9 mouse cellular contexts compared by ENCODE assay signal in genomic region chr14:13917630-13918029, GRCm38 (mm10). TPM values are rescaled to one million over a fixed set of nuclear protein-coding genes. Genes with fewer than 3 reads are reported as not detected.
DNase-seq lines count a peak whose midpoint lies in the region; ATAC-seq and TF ChIP-seq lines count a peak whose summit lies in the region.
"Had no signal": no experiment of that assay in that cellular context is flagged by ENCODE, and none has a peak within 500 bp of the region (broad histone marks: within the 10 kb centered on the region; RNA-seq: fewer than 3 reads in every experiment).

No protein-coding gene starts in this region.

- H3K27me3 ChIP-seq in limb, embryonic 10.5 days (ENCODE audit: low read depth, poor library complexity, severe bottlenecking): no peaks in the 10 kb centered on the region
- no peaks in the 10 kb centered on the region for H3K27me3 ChIP-seq in neural tube, embryonic 12.5 days (replicated peaks)

- peaks cover 0 to 4% of the 10 kb centered on the region in 2 experiments; a peak in 1 of 4 replicates for H3K4me1 ChIP-seq in ES-E14 (ENCODE audit: control insufficient read depth in 2 of 2, insufficient read depth in 2 of 2, low read length in 2 of 2, poor library complexity in 1 of 2)
- H3K4me1 ChIP-seq in limb, embryonic 10.5 days: peaks cover 7% of the 10 kb centered on the region; the same call in 1 of the 2 replicates
- H3K4me1 ChIP-seq in neural tube, embryonic 12.5 days: no peaks in the 10 kb centered on the region

- no peaks in the 10 kb centered on the region for H3K36me3 ChIP-seq in ES-E14 (ENCODE audit: control insufficient read depth, insufficient read depth, low read length, poor library complexity, severe bottlenecking)
- no peaks in the 10 kb centered on the region for H3K36me3 ChIP-seq in limb, embryonic 10.5 days
- H3K36me3 ChIP-seq in neural tube, embryonic 12.5 days: no peaks in the 10 kb centered on the region

- H3K4me2 ChIP-seq in neural tube, embryonic 12.5 days (replicated peaks): no peak overlapping the region

- 42% methylated on average over 3 of the region's 3 CpGs for WGBS in limb, embryonic 10.5 days
- WGBS in neural tube, embryonic 12.5 days: 44% methylated on average over 3 of the region's 3 CpGs

- H3K4me3 ChIP-seq in ES-E14 (ENCODE audit: insufficient read depth in 1 of 2, low read depth in 1 of 2, low read length in 2 of 2, poor library complexity in 1 of 2, severe bottlenecking in 1 of 2): no peak overlapping the region
- no peak overlapping the region for H3K4me3 ChIP-seq in limb, embryonic 10.5 days
- H3K4me3 ChIP-seq in neural tube, embryonic 12.5 days: no peak overlapping the region

- no peak overlapping the region for H3K27ac ChIP-seq in ES-E14 (ENCODE audit: insufficient read depth, low read depth, low read length, poor library complexity, severe bottlenecking)
- no peak overlapping the region for H3K27ac ChIP-seq in limb, embryonic 10.5 days
- no peak overlapping the region for H3K27ac ChIP-seq in neural tube, embryonic 12.5 days

- in situ Hi-C loops in ES-E14 (cut with MboI; ENCODE audit: low sequenced_read_pairs in 2 of 2, unreplicated experiment in 2 of 2): loop anchor here (5.0 to 10.0 kb wide), 2 partner anchors 560 to 563 kb away; no protein-coding TSS in a partner anchor

- DNase-seq in B cell, adult 2 months: peak; percentile 49 to 50
- peak; percentile 61 for DNase-seq in ES-E14 (ENCODE audit: low read depth, low spot score)
- peak; percentile 21 for DNase-seq in cerebellum, adult 11-12 months
- DNase-seq in forelimb bud, embryonic 11.5 days (ENCODE audit: low read depth, low spot score): peak; percentile 86
- DNase-seq in kidney, adult 8-10 months: peak; percentile 13 to 45
- DNase-seq in limb, embryonic 10.5 days (ENCODE audit: low spot score): peak; percentile 75
- DNase-seq in urinary bladder, postnatal 36 days (ENCODE audit: low spot score in 2 of 2): peak; percentile 8

- ATAC-seq in neural tube, embryonic 12.5 days (ENCODE audit: low FRiP score, low read depth): peak; percentile 63

- no peak overlapping the region for H3K9ac ChIP-seq in ES-E14 (ENCODE audit: insufficient read depth, low read depth, low read length, poor library complexity, severe bottlenecking)
- H3K9ac ChIP-seq in neural tube, embryonic 12.5 days: no peak overlapping the region

- H3K9me3 ChIP-seq in ES-E14 (ENCODE audit: control insufficient read depth, insufficient read depth, low read depth, low read length): no peaks in the 10 kb centered on the region; the same call in 1 of the 2 replicates
- H3K9me3 ChIP-seq in limb, embryonic 10.5 days (replicated peaks): no peaks in the 10 kb centered on the region
- H3K9me3 ChIP-seq in neural tube, embryonic 12.5 days: no peaks in the 10 kb centered on the region

TF ChIP-seq in ES-E14, 5 proteins besides CTCF, POLR2A, EP300 and RAD21:
- no peak for TF ChIP-seq ZNF384 (IDR thresholded peaks at IDR 0.05; ENCODE audit: low read depth, low read length)
- no peak for TF ChIP-seq HCFC1 (IDR thresholded peaks at IDR 0.05; ENCODE audit: borderline replicate concordance, insufficient read depth, low read length)
- TF ChIP-seq ZC3H11A (IDR thresholded peaks at IDR 0.05; ENCODE audit: borderline replicate concordance, low read depth, low read length): peak; percentile 98

RNA-seq across cellular contexts. Expression of gene Gm281, which starts 3.4 kb away (rescaled TPM):
- 0.74 and 1.1 TPM in 2 replicates for total RNA-seq in ES-E14 (2012; rRNA removed)
- polyA plus RNA-seq in limb, embryonic 10.5 days (2016; fragmentation: Nextera tagmentation; extraction: Ambion mirVana): 0.10 TPM in 1 of 2 replicates, not detected in the other
- polyA plus RNA-seq in neural tube, embryonic 12.5 days (2016; fragmentation: Nextera tagmentation; extraction: Ambion mirVana): 0.06 TPM in 1 of 2 replicates, not detected in the other
- polyA plus RNA-seq: heart, embryonic 16.5 days had no signal

RNA-seq across cellular contexts. Expression of gene Atxn7, which starts 43.6 kb away (rescaled TPM):
- total RNA-seq in ES-E14 (2012; rRNA removed): 2.9 and 3.8 TPM in 2 replicates
- polyA plus RNA-seq in limb, embryonic 10.5 days (2016; fragmentation: Nextera tagmentation; extraction: Ambion mirVana): 2.6 and 3.0 TPM in 2 replicates
- polyA plus RNA-seq in neural tube, embryonic 12.5 days (2016; fragmentation: Nextera tagmentation; extraction: Ambion mirVana): 3.8 and 3.9 TPM in 2 replicates

RNA-seq across cellular contexts. Expression of gene Thoc7, which starts 44.0 kb away (rescaled TPM):
- total RNA-seq in ES-E14 (2012; rRNA removed): 58.1 and 66.7 TPM in 2 replicates
- polyA plus RNA-seq in limb, embryonic 10.5 days (2016; fragmentation: Nextera tagmentation; extraction: Ambion mirVana): 220 and 221 TPM in 2 replicates
- polyA plus RNA-seq in neural tube, embryonic 12.5 days (2016; fragmentation: Nextera tagmentation; extraction: Ambion mirVana): 190 TPM in 2 replicates

Comparison
In these comparisons a context has a peak if more than half of its experiments do, and no peak if none do; other contexts are left out.
1. DNase-seq: peak in every context shown above with its lines; median percentile 86 in forelimb bud, embryonic 11.5 days; 75 in limb, embryonic 10.5 days; 61 in ES-E14; 50 in B cell, adult 2 months; 29 in kidney, adult 8-10 months; 21 in cerebellum, adult 11-12 months; 8 in urinary bladder, postnatal 36 days.